Mouse (Mus musculus): ENCODE measurements around the gene Gm10644. TPM values are rescaled to one million over a fixed set of nuclear protein-coding genes. Genes with fewer than 3 reads are reported as not detected.

Gm10644 gene
- 0.75 and 1.1 TPM in 2 replicates for polyA plus RNA-seq (2012; rRNA removed)

- Histone ChIP-seq H3K27me3 (ENCODE audit: control insufficient read depth, insufficient read depth, low read length) (no peaks in the 10 kb centered on the region), H3K4me1 (replicated peaks; ENCODE audit: control insufficient read depth, insufficient read depth, low read length) (peaks cover 13% of the 10 kb centered on the region), H3K27ac (ENCODE audit: control insufficient read depth, insufficient read depth, low read length) (no peak within 1 kb of the TSS), H3K36me3 (ENCODE audit: control insufficient read depth, insufficient read depth, low read length) (no peaks in the 10 kb centered on the region), H3K4me3 (ENCODE audit: control insufficient read depth, insufficient read depth, low read length) (peak within 1 kb of the TSS; percentile 73)
- peak; percentile 92 for DNase-seq
- TF ChIP-seq POLR2A (IDR thresholded peaks at IDR 0.05; ENCODE audit: control insufficient read depth, extremely low read depth, insufficient read depth, low read length, poor library complexity) (peak; percentile 50; the same call in 1 of the 2 replicates), CTCF (IDR thresholded peaks at IDR 0.05; ENCODE audit: borderline replicate concordance, control insufficient read depth, extremely low read depth, insufficient read depth, low read length, poor library complexity) (peak; percentile 88)
- under 1% methylated on average over 75 of the region's 75 CpGs for WGBS
Measured at GRCm38 (mm10) chr8:83955106-83955957, at the start of gene Gm10644, which contains the start of gene Asf1b. Gene Gm10644 (minus strand): TSS chr8:83955205. Gene Asf1b (plus strand): TSS chr8:83955507.

GRCm38 (mm10) chr8:84004533-84005201 is 49.7 kb upstream of the Gm10644 start:
- WGBS: 1% methylated on average over 30 of the region's 30 CpGs
- H3K4me3 ChIP-seq (ENCODE audit: control insufficient read depth, insufficient read depth, low read length): peak overlapping the region; percentile 67
- H3K4me1 ChIP-seq (replicated peaks; ENCODE audit: control insufficient read depth, insufficient read depth, low read length): peaks cover 28% of the 10 kb centered on the region
- no peaks in the 10 kb centered on the region for H3K36me3 ChIP-seq (ENCODE audit: control insufficient read depth, insufficient read depth, low read length)
- H3K27me3 ChIP-seq (ENCODE audit: control insufficient read depth, insufficient read depth, low read length): no peaks in the 10 kb centered on the region
- DNase-seq: peak; percentile 95
- 0 out of 2 replicates have a peak, but pooled peaks have one; percentile 16 for TF ChIP-seq POLR2A (IDR thresholded peaks at IDR 0.05; ENCODE audit: control insufficient read depth, extremely low read depth, insufficient read depth, low read length, poor library complexity)
- TF ChIP-seq CTCF (IDR thresholded peaks at IDR 0.05; ENCODE audit: borderline replicate concordance, control insufficient read depth, extremely low read depth, insufficient read depth, low read length, poor library complexity): 0 out of 2 replicates have a peak, but pooled peaks have one; percentile 36
- peak overlapping the region; percentile 84 for H3K27ac ChIP-seq (ENCODE audit: control insufficient read depth, insufficient read depth, low read length)

- no peak for DNase-seq
- H3K27ac ChIP-seq (ENCODE audit: control insufficient read depth, insufficient read depth, low read length): no peak overlapping the region
- H3K4me3 ChIP-seq (ENCODE audit: control insufficient read depth, insufficient read depth, low read length): no peak overlapping the region
- H3K27me3 ChIP-seq (ENCODE audit: control insufficient read depth, insufficient read depth, low read length): no peaks in the 10 kb centered on the region
- TF ChIP-seq POLR2A (IDR thresholded peaks at IDR 0.05; ENCODE audit: control insufficient read depth, extremely low read depth, insufficient read depth, low read length, poor library complexity) (no peak), CTCF (IDR thresholded peaks at IDR 0.05; ENCODE audit: borderline replicate concordance, control insufficient read depth, extremely low read depth, insufficient read depth, low read length, poor library complexity) (no peak)
- H3K4me1 ChIP-seq (replicated peaks; ENCODE audit: control insufficient read depth, insufficient read depth, low read length): peaks cover 37% of the 10 kb centered on the region
- WGBS: 81% methylated on average over 6 of the region's 6 CpGs
- H3K36me3 ChIP-seq (ENCODE audit: control insufficient read depth, insufficient read depth, low read length): no peaks in the 10 kb centered on the region
Measured at GRCm38 (mm10) chr8:84003612-84004246, 48.7 kb upstream of the Gm10644 start.

- TF ChIP-seq POLR2A (IDR thresholded peaks at IDR 0.05; ENCODE audit: control insufficient read depth, extremely low read depth, insufficient read depth, low read length, poor library complexity): no peak
- TF ChIP-seq CTCF (IDR thresholded peaks at IDR 0.05; ENCODE audit: borderline replicate concordance, control insufficient read depth, extremely low read depth, insufficient read depth, low read length, poor library complexity): no peak
- DNase-seq: no peak
- H3K27me3 ChIP-seq (ENCODE audit: control insufficient read depth, insufficient read depth, low read length): no peaks in the 10 kb centered on the region
- no peak overlapping the region for H3K27ac ChIP-seq (ENCODE audit: control insufficient read depth, insufficient read depth, low read length)
- peaks cover 39% of the 10 kb centered on the region for H3K4me1 ChIP-seq (replicated peaks; ENCODE audit: control insufficient read depth, insufficient read depth, low read length)
- no peak overlapping the region for H3K4me3 ChIP-seq (ENCODE audit: control insufficient read depth, insufficient read depth, low read length)
- WGBS: 87% methylated on average over 12 of the region's 12 CpGs
- H3K36me3 ChIP-seq (ENCODE audit: control insufficient read depth, insufficient read depth, low read length): no peaks in the 10 kb centered on the region
Measured at GRCm38 (mm10) chr8:84002957-84003611, 48.1 kb upstream of the Gm10644 start.

GRCm38 (mm10) chr8:84001281-84002000 is 46.4 kb upstream of the Gm10644 start, which contains the start of gene 1700067K01Rik:
Gene 1700067K01Rik (plus strand): TSS chr8:84001502.
- WGBS: 93% methylated on average over 61 of the region's 61 CpGs
- DNase-seq: no peak
- H3K27me3 ChIP-seq (ENCODE audit: control insufficient read depth, insufficient read depth, low read length): no peaks in the 10 kb centered on the region
- H3K4me1 ChIP-seq (replicated peaks; ENCODE audit: control insufficient read depth, insufficient read depth, low read length): peaks cover 41% of the 10 kb centered on the region
- H3K27ac ChIP-seq (ENCODE audit: control insufficient read depth, insufficient read depth, low read length): no peak within 1 kb of the TSS
- no peak for TF ChIP-seq CTCF (IDR thresholded peaks at IDR 0.05; ENCODE audit: borderline replicate concordance, control insufficient read depth, extremely low read depth, insufficient read depth, low read length, poor library complexity)
- TF ChIP-seq POLR2A (IDR thresholded peaks at IDR 0.05; ENCODE audit: control insufficient read depth, extremely low read depth, insufficient read depth, low read length, poor library complexity): no peak
- H3K4me3 ChIP-seq (ENCODE audit: control insufficient read depth, insufficient read depth, low read length): no peak within 1 kb of the TSS
- no peaks in the 10 kb centered on the region for H3K36me3 ChIP-seq (ENCODE audit: control insufficient read depth, insufficient read depth, low read length)

All from thymus, adult 2 months (tissue).